Mouse (Mus musculus) ES-CJ7 (cell line): ENCODE measurements around the gene Hamp.

Experiments
- DNase-seq: peaks from one replicate; pipeline ENCODE4 v3.0.0; 2011; ENCODE audit warnings: low read depth, low spot score

Hamp gene

GRCm38 (mm10) chr7:30943909-30944635 lies at the start of gene Hamp:
Gene Hamp, minus strand, starts transcription at chr7:30944032.
- no peak for DNase-seq

DNA sequence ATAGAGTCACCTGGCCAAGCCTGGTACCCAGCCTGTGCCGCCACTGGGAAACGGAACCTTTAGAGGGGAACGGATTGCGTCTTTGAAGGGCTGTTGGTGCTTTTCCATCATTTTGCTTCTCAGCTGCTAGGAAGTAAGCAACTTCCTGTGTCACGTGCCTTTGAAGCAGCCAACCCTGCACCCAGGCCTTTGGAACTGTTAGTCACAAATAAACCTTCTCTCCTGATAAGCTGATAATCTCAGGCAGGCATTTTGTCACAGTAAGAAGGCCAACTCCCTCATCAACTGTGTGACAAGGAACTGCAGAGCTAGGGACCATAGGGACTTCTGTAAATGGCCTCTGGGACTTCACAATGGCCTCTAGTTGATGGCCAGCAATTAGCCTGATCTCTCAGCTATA lies 48.3 kb upstream of the Hamp start:
- no peak for DNase-seq

DNA sequence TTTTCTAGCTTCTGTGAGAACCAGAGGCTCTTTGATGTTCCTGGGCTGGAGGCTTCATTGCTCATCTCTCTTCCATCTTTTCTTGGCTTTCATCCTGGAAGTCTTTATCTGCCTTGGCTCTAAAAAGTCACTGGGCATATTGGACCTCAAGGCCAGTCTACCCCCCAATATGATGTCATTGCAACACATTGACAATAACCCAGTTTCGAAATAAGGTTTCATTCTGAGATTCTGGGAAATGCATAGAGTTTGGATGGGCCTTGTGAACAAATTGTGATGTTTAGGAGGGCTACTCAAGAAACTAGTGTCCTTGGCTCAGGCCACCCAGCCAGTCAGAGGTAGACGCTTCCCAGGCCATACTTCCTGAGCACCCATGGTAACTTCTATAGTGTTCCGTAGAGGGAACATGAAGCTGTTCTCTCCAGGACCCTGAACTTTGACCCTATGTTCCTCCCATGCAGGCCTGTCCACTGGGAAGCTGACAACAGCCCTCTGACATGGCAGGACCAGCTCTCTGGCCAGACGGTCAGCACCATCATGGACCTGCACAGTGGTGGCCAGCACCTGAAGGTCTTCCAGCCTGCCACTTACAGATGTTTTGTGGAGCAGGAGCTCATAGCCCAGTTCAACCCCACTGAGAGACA lies 44.8 kb upstream of the Hamp start:
- DNase-seq: no peak

DNA sequence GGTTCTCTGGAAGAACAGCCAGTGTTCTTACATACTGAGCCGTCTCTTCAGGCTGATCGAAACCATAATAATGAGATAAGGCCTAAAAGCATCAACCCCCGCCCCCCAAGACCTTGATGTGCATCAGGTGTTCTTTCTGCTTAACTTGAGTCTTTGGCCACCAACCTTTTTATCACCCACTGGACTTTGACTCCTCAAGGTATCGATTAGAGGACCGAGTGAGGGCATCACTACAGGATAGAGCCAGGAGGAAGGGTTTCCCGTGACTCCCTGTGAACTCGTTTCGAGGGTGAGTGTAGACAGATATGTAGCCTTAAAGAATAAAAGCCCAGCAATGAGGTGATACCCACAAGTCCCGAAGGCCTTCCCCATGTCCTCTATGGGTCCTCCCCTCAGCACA lies 41.5 kb upstream of the Hamp start:
- DNase-seq: no peak

DNA sequence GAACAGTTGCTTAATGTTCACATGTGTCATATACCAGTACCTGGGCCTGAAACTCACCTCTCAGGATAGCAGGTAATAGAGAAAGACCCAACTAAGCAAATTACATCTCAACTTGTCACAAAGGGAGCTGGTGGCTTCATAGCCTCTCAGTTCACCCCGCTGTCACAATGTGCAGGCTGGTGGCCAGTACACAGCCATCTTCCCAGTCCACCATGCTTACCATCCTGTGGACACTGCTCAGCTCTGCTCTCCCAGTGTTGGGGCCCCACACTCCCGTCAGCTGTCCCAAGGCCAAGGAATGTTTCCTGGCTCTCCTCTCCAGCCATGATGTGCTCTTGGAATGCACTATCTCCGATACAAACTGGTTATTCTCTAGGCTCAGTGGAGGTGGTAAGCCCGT lies 37.9 kb upstream of the Hamp start:
- no peak for DNase-seq

- DNase-seq: peak; percentile 93
Observed at GRCm38 (mm10) chr7:30973501-30974289, 29.9 kb upstream of the Hamp start, which contains the start of gene Fam187b. Gene Fam187b, plus strand, starts transcription at chr7:30973790.

DNA sequence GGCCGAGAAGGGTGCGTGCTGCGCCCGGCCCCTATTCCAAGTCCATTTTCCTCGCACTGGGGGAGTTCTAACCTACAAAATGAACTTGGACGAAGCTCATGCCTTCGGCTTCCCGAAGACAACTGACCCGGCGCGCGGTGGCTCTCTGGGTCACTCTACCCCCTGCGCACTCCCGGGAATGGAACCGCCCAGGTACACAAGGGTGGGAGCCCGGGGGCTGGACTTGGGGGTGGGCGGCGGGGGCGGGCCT lies 29.3 kb upstream of the Hamp start, which contains the start of gene Lsr:
Gene Lsr (minus strand): TSS at position 214 of the 250 bp plus-strand sequence.
- DNase-seq: no peak

- DNase-seq: no peak
Observed at GRCm38 (mm10) chr7:30972426-30973250, 28.8 kb upstream of the Hamp start.

GRCm38 (mm10) chr7:30971901-30972300 lies 28.1 kb upstream of the Hamp start:
- DNase-seq: no peak

- no peak for DNase-seq
Observed at GRCm38 (mm10) chr7:30969174-30969573, 25.3 kb upstream of the Hamp start.

DNA sequence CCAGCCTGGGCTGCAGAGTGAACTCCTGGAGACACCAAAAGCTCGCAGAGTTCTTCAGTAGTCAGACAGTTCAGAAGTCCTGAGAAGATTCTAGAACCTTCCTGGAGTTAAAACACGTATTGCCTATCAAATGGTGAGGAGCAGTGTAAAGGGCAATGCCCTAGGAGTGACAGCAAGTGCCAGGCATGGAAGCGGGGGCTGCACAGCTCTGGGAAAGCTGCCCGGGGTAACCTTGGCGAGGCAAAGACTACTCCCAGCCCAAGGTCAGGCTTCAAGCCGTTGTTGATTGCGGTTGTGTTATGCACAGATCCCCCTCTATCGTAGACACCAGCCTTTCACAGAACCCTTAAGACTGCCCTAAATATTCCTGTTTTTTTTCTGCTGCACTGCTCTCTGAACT lies 24.8 kb upstream of the Hamp start:
- no peak for DNase-seq

DNA sequence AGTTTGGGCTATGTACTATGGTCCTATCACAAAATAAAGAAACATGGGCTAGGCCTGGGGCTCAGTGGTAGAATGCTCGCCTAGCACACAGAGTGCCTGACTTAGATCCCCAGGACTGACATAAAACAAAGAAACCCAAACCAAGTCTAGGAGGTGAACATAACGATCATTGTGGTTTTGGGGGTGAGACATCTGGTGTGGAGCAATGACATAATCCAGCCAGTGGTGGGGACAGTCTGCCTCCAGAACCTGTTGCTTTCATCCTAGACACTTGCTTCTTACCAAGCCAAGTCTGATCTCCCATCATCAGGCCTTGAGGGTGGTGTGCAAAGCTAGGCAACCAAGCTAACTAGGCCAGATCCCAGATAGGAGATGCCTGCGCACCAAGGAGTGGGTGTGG lies 22.8 kb upstream of the Hamp start:
- DNase-seq: no peak

DNA sequence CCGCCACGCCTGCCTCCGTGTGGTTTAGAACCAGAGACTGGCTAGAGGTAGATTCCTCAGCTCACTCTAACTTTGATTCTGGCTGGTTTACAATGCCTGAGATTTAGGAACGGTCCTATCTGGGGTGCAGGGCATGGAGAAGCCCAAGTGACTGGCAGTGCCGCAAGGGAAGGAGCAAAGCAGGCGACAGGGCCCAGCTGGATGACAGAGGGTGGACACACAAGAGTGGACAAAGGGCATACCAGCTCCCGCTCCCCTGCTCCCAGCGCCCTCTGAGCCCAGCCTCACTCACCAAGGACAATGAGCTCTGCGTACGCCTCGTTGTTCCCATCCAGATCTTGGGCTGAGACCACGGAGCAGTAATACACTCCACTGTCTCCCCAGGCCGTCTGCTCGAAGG lies 21.8 kb upstream of the Hamp start:
- no peak for DNase-seq

- no peak for DNase-seq
Observed at GRCm38 (mm10) chr7:30964366-30964765, 20.5 kb upstream of the Hamp start.

DNA sequence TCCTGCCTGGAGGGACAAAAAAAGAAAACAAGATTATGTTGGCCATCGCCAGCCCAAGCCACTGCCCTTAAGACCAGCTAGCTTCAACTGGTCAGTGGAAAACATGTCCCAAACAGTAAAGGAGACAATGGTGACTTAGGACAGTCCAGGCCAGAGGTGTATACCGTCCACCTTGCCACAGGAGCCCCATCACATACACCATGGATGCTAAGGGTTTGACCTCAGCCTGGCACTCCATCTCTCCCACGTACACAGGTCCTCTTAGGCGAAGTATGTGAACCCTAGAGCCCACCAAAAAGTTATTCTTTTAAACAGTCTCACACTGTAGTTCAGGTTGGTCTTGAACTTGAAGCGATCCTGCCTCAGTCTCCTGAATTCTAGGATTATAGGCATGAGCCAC lies 19.0 kb upstream of the Hamp start:
- DNase-seq: no peak

- DNase-seq: no peak
Observed at GRCm38 (mm10) chr7:30959786-30960349, 16.0 kb upstream of the Hamp start.

DNA sequence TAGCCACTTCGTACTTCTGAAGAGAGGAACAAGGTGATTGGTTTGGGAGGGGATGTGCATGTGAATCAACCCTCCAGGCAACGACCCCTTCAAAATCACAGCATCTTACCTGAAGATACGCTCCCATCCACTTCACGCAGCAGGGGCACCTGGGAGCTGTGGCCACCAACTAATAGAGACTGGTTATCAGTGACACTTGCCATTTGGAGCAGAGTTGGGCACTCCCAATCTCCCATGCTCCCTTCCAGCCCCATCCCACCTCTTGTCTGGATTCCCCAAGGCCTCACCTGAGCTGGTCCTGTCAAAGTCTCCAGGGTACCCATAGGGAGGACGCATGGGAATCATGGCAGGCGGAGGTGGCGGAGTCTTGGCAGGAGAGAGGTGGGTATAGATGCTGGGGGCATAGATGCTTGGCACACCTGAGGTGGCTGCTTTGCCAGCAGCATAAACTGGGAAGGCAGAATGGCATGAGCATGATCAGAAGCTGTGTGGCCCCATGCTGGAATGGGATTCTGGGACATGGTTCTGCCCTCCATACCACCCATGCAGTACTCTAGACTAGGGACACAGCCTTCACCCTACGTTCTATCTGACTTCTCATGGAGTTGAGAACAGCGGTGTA lies 15.1 kb upstream of the Hamp start:
- no peak for DNase-seq

DNA sequence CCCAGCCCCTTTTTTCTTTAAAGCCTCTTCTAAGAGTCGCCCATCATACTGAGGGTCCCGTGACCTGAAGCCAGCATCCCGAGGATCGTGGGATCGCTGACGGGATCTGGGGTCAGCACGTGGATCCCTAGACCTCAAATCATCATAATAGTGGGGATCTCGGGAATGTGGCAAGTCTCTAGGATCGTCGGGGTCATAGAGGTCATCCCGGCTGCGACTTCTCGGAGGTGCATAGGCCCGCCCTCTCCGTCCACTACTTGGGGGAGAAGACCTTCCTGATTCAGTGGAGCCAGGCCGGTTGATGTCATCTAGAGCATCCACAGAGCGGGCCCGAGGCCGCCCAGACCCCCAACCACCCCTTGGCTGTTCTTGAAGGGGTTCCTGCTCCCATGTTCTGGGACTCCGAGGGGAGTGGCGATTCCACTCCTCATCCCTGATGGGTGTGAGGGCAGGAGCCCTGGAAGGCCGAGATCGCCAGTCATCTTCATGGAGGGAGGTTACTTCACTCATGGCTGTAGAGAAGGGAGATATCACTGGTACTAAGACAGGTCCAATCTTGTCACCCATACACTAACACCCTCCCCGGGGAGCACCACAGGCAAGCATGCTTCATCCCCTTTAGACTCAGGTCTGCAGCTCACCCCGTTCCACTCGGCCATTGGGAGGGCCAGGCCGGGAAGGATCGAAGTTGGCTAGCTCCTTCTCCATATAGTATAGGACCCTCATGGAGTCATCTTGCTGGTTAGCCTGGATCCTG lies 14.5 kb upstream of the Hamp start:
- peak; percentile 62 for DNase-seq

GRCm38 (mm10) chr7:30957367-30957783 lies 13.5 kb upstream of the Hamp start:
- peak; percentile 86 for DNase-seq

DNA sequence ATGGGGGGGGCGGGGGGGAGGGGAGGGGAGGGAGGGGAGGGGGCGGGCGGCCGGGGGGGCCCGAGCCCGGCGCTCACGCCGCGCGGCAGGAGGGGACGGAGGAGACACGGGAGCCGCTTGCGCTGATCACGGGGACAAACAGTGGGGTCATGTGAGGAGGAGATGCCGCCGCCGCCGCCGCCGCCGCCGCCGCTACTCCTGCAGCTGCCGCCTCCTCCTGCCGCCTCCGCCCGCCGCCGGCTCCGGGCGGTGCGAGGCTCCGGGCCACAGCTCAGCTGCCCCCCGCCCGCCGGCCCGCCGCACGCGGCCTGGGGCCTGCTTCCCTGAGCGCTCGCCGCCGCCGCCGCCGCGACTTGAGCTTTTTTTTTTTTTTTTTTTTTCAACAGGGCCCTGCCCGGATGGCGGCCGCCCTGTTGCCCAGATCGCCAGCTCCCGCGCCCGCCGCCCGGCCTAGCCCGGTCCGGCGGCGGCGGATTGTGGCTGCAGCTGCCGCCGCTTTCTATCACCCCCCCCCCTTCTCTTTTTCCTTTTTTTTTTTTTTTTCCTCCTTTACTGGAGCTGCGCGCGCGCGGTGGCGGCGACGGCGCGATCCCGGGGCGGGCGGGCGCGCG lies 13.0 kb upstream of the Hamp start, which contains the start of gene Usf2:
Gene Usf2 (minus strand): TSS at position 48 of the 611 bp plus-strand sequence.
- peak; percentile 65 for DNase-seq
